Mouse (Mus musculus): ENCODE data around the gene Bckdhb.

Gene Bckdhb

DNA sequence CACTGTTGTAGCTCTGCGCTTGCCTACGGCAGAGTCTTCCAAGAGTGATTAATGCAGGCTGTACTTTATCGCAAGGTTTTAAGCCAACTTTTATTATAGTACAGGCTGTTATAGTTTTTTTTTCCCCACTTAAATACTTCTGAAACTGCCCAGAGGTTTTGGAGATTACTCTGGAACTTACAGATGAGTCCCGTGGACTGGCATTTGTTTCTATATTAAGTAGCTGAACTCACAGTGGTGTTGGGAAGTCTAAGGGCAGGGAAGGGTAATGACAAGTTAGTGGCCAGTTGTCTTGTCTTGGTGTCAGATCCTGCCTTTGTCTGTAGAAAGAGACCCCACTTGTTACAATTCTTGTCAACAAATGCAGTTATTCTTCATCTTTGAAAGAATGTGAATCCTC lies 158.6 kb downstream of the Bckdhb start:
- in situ Hi-C loops (cut with MboI; ENCODE audit: low pct_unique_long_range_greater_than_20kb in 1 of 2, low sequenced_read_pairs in 2 of 2, unreplicated experiment in 1 of 2), result no loop called here

DNA sequence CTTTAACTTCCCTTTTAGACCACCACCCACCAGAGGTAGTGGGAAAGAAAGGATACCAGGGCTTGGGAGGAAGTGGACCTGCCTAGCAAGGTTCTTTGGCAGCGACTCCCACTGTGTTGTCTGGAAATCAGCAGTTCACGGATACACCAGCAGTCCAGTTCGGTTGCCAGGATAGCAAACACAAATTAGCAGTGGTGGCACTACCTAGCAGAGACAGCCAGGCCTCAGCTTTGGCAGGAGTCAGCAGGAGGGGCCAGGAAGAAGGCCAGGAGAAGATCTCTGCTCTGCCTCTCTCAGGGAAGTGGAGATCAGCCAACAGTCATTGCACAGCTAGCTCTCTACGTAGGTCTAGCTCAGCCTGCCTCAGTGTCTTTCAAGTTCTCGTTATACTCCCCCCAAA lies 159.7 kb downstream of the Bckdhb start:
- in situ Hi-C loops (cut with MboI; ENCODE audit: low pct_unique_long_range_greater_than_20kb in 1 of 2, low sequenced_read_pairs in 2 of 2, unreplicated experiment in 1 of 2), result no loop called here

DNA sequence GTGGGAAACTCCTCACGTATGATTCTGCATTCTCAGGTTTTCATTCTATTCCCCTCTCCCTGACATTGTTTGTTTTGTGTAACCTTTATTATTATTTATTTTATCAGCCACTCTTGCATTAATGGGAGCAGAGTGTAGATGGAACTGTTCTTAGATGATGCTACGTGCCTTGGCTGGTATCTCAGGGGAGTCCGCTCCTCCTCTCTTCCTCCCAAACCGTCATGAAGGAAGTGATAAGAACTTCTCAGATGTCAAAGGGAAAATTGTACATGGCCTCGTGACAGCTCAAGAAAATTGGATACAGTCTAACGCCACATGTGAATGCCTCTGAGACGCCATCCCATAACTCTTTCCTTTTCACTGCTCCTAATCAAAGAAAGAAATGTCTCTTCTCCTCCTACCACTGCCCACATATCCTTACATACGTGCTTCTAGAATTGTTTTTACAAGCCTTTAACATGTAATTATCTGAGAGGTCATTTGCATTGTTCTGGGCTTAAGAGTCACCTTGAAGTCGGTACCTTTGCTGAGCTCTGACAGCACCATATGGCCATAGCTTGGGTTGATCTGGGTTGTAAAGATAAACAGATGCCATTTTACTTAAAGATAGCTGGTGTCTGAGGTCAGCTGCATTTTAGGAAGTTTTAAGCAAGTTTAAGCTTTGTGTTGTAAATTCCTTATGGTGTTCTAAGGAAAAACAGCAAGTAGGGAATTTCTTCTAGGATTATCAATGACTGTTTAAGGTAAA lies 165.5 kb downstream of the Bckdhb start:
- in situ Hi-C loops (cut with MboI; ENCODE audit: low pct_unique_long_range_greater_than_20kb in 1 of 2, low sequenced_read_pairs in 2 of 2, unreplicated experiment in 1 of 2), result no loop called here

DNA sequence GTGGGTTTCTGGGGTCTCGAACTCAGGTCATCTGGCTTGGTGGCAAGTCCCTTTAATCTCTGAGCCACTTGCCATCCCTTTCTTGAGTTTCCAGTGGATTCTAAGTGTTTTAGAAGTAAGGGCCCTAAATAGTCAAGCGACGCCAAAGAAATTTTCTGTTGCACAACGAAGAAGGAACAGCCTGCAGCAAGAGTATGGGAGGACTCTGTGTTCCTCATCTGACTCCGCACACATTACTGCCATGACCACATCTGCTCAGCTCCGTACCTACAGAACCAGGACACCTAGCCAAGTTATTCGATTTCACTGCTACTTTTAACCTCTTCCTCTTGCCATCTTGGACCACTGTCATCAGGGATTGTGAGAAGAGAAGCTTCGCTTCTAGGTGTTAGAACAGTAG lies 168.0 kb downstream of the Bckdhb start:
- in situ Hi-C loops (cut with MboI; ENCODE audit: low pct_unique_long_range_greater_than_20kb in 1 of 2, low sequenced_read_pairs in 2 of 2, unreplicated experiment in 1 of 2), result no loop called here

DNA sequence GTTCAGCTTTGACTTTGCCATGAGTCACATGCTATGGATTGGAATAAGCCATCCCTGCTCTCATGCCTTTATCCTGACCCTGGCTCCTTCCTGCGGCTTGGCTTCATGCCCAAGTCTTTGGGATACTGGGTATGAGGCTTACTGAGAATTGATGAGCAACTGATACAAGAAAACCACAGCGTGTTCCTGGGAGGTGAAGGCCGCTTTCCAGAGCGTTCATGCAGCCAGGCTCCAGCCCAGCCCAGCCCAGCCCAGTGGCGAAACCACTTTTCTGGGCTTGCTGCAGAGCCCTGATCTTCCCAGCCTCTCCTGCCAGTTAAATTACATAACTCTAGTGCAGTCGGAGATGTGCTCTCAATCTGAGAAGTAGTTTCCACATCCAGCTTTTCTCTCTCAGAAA lies 169.2 kb downstream of the Bckdhb start:
- in situ Hi-C loops (cut with MboI; ENCODE audit: low pct_unique_long_range_greater_than_20kb in 1 of 2, low sequenced_read_pairs in 2 of 2, unreplicated experiment in 1 of 2), result no loop called here

DNA sequence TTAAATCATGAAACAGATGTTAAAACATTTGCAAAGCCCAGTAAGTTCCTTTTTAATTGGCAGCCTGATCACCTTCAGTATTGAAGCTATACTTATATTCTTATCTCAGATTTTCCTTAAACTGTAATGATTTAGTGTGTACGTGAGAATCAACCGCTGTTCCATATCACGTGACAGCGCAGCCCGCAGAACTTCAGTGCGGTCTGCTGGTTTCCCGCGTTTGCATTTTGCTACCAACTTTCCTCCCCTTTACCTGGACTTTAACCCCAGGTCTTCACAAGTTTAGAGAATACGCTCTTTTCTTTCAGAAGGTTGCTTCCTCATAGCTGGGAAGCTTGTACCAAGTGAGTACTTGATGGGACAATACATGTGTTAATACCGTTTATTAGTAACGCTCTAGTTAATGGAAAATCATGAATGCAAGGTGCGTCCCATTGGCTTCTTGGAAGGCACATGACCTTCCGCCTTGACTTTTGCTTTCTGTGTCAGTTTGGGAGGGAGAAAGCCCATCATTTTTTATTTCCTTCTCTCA lies 171.6 kb downstream of the Bckdhb start:
- in situ Hi-C loops (cut with MboI; ENCODE audit: low pct_unique_long_range_greater_than_20kb in 1 of 2, low sequenced_read_pairs in 2 of 2, unreplicated experiment in 1 of 2), result no loop called here

DNA sequence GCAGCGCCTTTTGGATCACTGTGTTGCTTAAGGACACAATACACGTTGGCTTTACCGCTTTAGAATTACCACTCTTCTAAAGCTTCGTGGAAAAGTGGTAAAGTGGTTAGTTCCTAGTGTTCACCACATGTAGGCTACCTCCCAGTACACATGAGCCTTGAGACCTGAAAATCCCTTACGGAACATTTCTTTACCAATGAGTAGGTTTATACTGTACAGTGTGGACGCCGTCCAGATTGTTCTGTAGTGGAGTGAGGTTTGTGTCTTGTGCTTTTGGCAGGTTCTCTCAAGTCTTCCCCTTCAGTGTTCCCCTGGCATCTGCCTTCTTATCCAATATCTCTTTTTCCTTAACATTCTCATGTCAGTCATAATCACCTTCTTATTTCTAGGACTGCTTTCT lies 178.4 kb downstream of the Bckdhb start:
- in situ Hi-C loops (cut with MboI; ENCODE audit: low pct_unique_long_range_greater_than_20kb in 1 of 2, low sequenced_read_pairs in 2 of 2, unreplicated experiment in 1 of 2), result no loop called here

DNA sequence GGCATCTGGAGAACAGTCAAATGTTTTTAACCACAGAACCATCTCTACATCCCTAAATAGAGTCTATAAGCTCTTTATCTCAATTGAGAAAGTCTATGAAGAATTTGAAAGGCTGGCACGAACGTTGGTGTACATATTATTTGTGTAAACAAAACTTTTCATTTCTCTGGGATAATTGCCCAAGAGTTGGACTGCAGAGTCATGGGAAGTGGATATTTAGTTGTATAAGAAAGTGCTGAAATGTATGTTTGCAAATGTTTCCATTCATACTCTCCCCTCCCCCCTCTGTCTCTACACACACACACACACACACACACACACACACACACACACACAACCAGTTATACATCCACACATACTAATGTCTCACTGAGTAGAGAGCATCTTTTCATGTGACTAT lies 181.5 kb downstream of the Bckdhb start:
- in situ Hi-C loops (cut with MboI; ENCODE audit: low pct_unique_long_range_greater_than_20kb in 1 of 2, low sequenced_read_pairs in 2 of 2, unreplicated experiment in 1 of 2), result no loop called here

DNA sequence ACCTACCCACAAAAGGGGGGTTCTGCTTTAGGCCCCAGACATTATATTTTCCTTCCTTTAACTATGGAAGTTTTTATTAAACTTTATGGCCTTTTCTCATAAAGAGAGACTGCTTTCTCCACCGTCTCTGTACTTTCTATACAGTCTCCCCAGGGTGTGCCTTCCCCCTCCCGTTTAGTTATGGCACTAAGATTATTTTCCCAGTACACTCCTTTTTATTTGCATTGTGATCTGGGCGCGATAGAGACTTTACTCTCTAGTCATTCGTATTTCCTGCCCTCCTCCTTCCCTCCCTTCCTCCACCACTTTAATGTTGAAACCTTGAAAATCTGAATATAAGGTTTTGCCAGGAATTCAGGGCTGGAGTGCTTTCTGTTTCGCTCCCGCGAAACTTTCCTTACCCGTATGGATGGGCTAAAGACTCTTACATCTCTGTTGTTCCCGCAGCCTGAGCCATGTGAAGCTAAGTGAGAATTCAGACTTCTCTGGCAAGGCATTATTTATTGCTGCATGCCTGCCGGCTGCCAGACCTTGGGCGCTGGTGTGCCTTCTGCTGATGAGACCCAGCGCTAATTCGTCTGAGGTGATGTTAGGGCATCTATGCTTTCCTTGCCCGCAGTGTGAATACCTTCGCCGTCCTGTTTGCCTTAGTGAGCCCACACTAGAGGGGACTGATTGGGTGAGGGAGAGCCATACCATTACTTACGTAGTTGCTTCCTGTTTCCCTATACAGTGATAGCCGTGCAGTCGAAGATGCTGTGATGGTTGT lies 182.3 kb downstream of the Bckdhb start:
- in situ Hi-C loops (cut with MboI; ENCODE audit: low pct_unique_long_range_greater_than_20kb in 1 of 2, low sequenced_read_pairs in 2 of 2, unreplicated experiment in 1 of 2), result no loop called here

DNA sequence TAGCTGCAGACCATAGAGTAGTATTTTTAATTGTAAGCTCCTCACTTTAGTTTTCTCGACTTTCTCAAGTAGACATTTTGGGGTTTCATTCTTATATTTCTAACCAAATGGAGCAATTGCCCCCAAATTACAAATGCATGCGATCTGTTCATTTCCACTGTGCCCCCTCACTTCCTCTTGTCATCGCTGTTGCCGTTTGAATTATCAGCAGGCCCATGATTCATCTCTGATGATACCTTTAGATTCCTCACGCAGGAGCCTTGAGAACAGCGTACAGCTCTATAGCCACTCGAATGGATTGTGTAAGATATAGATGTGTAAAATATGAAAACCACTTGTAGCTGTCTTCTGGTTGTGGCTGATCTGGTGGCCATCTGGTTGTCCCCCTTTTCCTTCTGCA lies 183.6 kb downstream of the Bckdhb start:
- in situ Hi-C loops (cut with MboI; ENCODE audit: low pct_unique_long_range_greater_than_20kb in 1 of 2, low sequenced_read_pairs in 2 of 2, unreplicated experiment in 1 of 2), result no loop called here

DNA sequence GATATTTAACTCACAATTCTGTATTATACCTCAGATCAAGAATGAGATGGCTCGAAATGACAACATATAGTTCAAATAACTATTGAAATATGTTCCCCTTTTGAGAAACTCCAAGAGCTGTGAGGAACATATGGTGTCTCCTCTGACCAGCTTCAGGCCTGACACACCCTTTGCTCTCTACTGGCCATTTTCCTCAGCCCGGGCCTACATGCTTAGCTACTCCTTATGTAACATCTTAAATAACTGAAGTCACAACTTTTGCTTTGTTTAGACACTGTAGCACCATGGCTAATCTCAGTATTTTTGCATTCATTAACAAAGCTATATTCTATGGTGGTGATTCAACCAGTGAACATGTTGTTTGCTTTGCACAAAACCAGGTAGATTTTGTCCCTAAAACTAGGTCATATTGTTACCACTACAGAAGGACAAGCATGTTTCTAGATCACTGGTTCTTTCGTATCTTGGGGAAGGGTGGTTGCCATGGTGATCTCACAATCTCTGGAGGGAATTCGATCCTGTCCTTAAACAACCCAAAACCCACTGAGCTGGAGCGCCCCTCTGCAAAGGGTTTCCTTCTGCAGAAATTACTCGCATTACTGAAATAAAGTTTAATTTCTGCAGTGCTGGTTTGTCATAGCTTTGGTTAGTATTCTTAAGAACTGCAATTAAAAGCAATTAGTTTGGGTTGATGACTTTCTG lies 185.0 kb downstream of the Bckdhb start:
- in situ Hi-C loops (cut with MboI; ENCODE audit: low pct_unique_long_range_greater_than_20kb in 1 of 2, low sequenced_read_pairs in 2 of 2, unreplicated experiment in 1 of 2), result no loop called here

DNA sequence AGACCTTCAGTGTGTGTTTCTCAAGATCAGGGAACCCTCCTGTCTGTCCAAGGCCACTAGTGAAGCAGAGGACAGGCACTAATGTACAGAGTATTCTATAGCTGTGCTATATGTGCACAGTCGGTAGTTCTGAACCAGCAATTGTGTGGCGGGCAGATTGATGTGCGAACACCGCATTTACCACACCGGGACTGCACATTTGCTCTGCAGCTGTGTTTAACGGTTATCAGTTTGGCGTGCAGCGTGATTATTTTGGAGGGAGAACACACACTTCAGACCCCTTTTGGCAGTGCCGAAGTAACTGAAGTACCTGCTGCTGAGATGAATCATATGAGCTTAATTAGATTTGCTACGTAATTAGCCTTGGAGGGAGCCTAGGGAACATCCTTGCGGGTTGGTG lies 185.7 kb downstream of the Bckdhb start:
- in situ Hi-C loops (cut with MboI; ENCODE audit: low pct_unique_long_range_greater_than_20kb in 1 of 2, low sequenced_read_pairs in 2 of 2, unreplicated experiment in 1 of 2), result no loop called here

DNA sequence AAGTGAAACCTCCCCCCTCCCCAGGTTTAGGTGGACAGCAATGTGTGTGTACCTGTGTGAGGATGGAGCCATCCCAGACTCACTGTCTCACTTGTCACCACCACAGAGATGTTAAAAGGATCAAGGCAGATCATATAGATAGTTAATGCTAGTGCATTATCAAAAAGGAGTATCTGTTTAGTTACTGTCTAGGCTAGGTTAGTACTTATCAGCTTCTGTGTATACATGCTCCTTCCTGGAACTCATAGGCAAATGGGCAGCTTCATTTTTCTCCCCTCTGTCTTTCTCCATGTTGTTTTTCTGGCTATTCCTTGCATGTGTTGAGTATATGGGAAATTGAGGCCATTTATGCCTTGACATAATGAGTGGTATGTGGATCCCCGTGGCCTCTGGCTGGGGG lies 187.4 kb downstream of the Bckdhb start:
- in situ Hi-C loops (cut with MboI; ENCODE audit: low pct_unique_long_range_greater_than_20kb in 1 of 2, low sequenced_read_pairs in 2 of 2, unreplicated experiment in 1 of 2), result no loop called here

DNA sequence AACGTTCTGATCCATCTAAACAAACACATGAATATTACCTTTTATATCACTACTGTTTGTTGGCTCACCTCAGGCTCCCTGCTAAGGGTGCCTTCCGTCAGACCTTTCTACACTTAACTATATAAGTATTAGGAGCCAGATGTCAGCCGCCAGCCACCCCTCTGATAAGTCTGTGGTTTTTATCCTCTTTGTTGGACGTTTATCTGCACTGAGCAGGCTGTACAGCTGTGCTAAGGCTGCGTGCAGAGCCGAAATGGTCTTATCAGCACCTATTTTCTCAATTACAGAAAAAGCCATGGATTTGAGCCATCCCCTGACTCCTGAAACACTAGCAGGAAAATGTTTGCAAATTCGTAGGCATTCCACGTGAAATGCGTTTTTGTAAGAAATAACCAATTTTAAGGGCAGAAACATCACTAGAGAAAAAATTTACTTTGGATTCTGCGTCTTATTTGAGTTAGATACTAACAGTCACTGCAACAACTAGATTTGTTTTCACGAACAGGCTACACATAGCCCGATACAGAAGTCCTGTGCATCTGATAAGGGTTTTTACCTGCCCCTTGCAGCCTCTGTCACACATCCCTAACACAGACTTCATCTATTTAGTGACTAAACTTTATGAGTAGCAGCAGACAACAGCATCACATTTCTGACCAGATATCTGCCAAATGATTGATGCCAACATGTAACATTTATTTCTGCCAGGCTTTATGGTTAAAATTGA lies 188.1 kb downstream of the Bckdhb start:
- in situ Hi-C loops (cut with MboI; ENCODE audit: low pct_unique_long_range_greater_than_20kb in 1 of 2, low sequenced_read_pairs in 2 of 2, unreplicated experiment in 1 of 2), result no loop called here

DNA sequence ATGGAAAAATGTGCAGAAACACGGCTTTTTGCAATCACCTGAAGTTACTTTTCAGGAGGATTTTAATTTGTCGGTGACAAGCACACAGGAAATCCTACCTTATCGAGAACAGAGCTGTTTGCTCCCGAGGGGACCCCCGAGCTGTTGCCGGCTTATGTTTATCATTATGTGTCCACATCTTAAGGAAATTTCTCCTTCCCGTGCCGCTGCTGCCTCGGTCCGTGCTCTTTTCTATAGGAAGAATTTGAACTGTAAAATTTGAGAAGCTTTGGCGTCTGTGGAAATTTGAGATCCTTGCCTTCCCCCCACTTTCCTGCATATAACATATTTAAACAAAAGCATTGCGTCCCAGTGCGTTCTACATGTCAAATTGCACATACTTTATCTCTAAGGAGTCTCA lies 189.3 kb downstream of the Bckdhb start:
- in situ Hi-C loops (cut with MboI; ENCODE audit: low pct_unique_long_range_greater_than_20kb in 1 of 2, low sequenced_read_pairs in 2 of 2, unreplicated experiment in 1 of 2), result no loop called here

DNA sequence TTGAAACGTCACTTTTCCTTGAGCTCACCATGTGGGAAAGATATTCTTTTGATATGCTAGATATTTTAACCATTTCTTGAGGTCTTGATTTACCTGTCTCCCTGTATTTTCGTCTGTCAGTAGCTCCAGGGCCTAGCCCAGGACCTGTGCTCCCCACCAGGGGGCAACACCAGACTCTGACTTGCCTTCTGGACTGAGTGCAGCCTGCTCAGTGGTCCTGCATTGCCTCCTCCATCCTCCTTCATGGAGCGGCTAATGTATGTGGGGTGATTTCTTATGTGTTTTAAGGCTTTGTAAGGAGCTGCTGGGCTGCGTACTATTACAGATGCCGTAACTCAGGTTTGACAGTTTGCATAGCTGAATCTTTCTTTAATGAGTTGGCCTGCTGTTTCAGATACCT lies 192.4 kb downstream of the Bckdhb start:
- in situ Hi-C loops (cut with MboI; ENCODE audit: low pct_unique_long_range_greater_than_20kb in 1 of 2, low sequenced_read_pairs in 2 of 2, unreplicated experiment in 1 of 2), result no loop called here

DNA sequence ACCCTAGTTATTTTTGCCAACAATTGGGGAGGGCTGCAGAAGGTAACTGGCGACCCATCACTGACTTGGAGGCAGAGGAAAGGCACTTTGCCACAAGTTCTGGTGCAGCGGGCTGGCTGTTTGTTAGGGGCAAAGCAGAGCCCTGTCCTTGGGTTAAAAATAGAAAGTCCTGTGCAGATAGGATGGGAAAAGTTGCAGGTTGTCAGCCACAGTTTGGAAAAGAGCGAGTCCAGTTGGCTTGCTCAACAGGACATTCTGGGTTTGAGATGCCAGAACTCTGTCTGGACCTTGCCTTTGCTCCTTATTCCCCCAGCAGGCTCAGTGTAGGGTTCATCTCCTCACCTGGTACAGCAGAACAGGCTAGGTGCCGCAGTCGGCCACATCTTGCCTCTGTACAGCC lies 200.1 kb downstream of the Bckdhb start:
- in situ Hi-C loops (cut with MboI; ENCODE audit: low pct_unique_long_range_greater_than_20kb in 1 of 2, low sequenced_read_pairs in 2 of 2, unreplicated experiment in 1 of 2), result no loop called here

DNA sequence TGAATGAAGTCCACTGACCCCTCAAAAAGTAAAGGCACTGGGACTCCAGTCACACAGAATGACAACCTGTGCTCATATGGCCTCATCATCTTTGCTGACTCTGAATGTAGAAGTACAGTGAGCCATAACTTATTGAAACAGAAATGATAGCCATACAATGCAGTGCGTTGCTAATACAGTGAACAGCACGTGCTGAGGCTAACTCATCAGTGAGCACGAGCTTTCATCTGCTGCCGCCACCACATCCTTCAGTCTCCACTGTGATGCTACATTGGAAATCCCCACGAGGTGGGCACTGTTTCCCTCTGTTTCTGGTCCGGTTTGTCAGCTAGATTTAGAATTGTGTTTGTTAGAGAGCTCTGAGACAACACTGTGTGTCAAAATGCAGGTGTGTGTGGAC lies 205.4 kb downstream of the Bckdhb start:
- in situ Hi-C loops (cut with MboI; ENCODE audit: low pct_unique_long_range_greater_than_20kb in 1 of 2, low sequenced_read_pairs in 2 of 2, unreplicated experiment in 1 of 2), result no loop called here

DNA sequence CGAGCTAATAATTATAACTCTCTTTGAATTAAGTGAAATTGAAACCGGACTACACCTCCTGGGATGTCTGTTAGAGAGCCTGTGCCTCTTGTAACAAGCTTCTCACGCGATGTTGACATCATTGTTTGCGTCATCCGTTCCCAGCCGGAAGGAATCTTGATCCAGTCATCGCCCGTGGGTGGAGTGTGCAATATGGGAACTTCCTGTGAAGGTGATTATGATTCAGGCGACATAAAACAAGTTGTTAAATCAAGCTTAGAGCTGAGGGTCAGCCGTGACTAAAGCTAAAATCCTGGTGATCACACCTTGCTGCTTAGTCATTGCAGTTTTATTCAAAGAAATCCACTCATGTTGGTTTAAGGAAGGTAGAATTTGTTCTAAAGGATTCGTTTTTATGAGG lies 210.1 kb downstream of the Bckdhb start:
- in situ Hi-C loops (cut with MboI; ENCODE audit: low pct_unique_long_range_greater_than_20kb in 1 of 2, low sequenced_read_pairs in 2 of 2, unreplicated experiment in 1 of 2), result no loop called here
